Mouse (Mus musculus) kidney, adult 18-20 months (tissue): ENCODE data around the gene Trpc3.
A peak's percentile ranks its signal among the peaks of the same experiment; 100 is the strongest.

Experiments
- DNase-seq: peaks from one replicate; pipeline ENCODE4 v3.0.0; 2021

The Trpc3 gene

GRCm38 (mm10) chr3:36598811-36599210 is 91.2 kb downstream of the Trpc3 start:
- no peak for DNase-seq

- DNase-seq, result peak; percentile 96
These were observed 118.1 kb downstream of the Trpc3 start, which contains the start of gene Ccna2 for GRCm38 (mm10) chr3:36571827-36572378. Gene Ccna2, minus strand, starts transcription at chr3:36572150.

- DNase-seq, result no peak
These were observed 118.6 kb downstream of the Trpc3 start for GRCm38 (mm10) chr3:36571361-36571826.
